Mouse (Mus musculus) lung, adult 2 months (tissue): ENCODE results near the gene Ruvbl1.

ENCODE experiments used
- CTCF ChIP-seq: fragments of 200-500 bp; IDR thresholded peaks from 2 replicates; pipeline ENCODE4 v1.5.1; 2011; ENCODE audit warnings: mild to moderate bottlenecking, low read length, control low read depth; ENCODE audit not compliant: insufficient read depth
- POLR2A ChIP-seq: fragments of 200-500 bp; IDR thresholded peaks from 2 replicates; pipeline ENCODE4 v1.6.1; 2011; ENCODE audit warnings: low read depth, mild to moderate bottlenecking, control low read depth, low read length, borderline replicate concordance; ENCODE audit errors: extremely low read depth

- TF ChIP-seq POLR2A = no peak
- TF ChIP-seq CTCF = no peak
Observed at GRCm38 (mm10) chr6:88439056-88439455, 26.2 kb upstream of the Ruvbl1 start.
